Mouse (Mus musculus) brain, embryonic 14.5 days (tissue): ENCODE measurements at regions not wholly inside any gene's neighbourhood (a gene's known extent, or its start where the extent isn't known, plus 50 kb on each side); places are given as distances from the start of the nearest gene placed in this dataset.

ENCODE experiments used
- DNase-seq: peaks from one replicate; pipeline ENCODE4 v3.0.0-alpha.2; 2011; ENCODE audit warnings: low read depth
- CTCF ChIP-seq: fragments of 200-500 bp; IDR thresholded peaks from 2 replicates; pipeline ENCODE4 v1.5.1; 2012; ENCODE audit warnings: inconsistent platforms, mild to moderate bottlenecking, moderate library complexity, borderline replicate concordance; ENCODE audit not compliant: insufficient read depth, insufficient read length; ENCODE audit errors: extremely low read depth
- POLR2A ChIP-seq: fragments of 200-500 bp; IDR thresholded peaks from 2 replicates; pipeline ENCODE4 v1.6.1; 2012; ENCODE audit warnings: mild to moderate bottlenecking, inconsistent platforms, borderline replicate concordance; ENCODE audit not compliant: poor library complexity, insufficient read depth, insufficient read length, severe bottlenecking; ENCODE audit errors: extremely low read depth

DNA sequence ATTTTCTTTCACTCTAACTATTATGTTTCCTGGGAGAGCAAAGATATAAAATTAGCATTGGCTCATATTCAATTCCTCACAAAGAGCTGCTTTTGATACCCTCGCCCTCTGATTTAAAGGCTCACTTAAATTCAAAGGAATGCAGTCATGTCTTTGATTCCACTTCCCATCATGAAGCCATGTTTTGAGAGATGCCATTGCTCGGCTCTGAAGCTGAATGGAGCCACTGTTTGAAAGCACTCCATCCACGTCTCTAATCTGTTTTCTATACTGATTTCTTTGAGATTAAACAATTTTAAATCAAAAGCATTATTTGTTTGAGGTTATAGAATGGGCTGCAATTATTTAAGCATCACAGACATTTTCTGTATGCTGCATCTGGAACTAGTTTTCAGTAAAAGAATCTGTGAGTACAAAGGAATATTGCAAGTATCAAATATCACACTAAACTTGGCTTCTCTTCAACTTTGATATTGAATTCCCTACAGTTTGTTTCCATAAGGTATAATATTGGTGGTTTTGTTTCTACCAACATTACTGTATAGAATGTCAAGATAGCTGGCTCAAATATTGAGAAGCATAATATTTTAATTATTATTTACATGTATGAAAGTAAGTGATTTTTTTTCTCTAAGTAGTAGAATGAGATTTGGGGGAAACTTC lies 126.4 kb downstream of the Rpl10l start:
- TF ChIP-seq CTCF (no peak), POLR2A (no peak)
- DNase-seq = peak; percentile 85

- DNase-seq = peak; percentile 49
- no peak for TF ChIP-seq CTCF
- TF ChIP-seq POLR2A = no peak
These were observed 127.1 kb downstream of the Rpl10l start for GRCm38 (mm10) chr12:66156980-66157629.

DNA sequence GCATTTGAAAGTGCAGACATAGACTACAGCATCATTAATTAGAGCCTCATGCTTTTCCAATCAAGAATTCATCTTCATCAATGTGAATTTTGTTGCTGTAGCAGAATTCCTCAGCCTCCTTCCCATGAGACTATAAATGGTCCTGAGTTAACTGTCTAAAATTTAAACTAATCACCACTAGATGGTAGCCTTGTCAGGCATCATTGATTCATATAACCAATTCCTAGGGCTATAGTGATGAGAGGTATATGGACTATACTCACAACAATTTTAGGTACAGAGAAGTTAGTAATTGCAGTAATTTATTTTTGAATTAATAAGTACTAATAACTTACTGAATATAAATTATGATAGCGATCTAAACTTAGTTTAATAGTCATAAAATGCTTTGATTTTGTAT lies 153.3 kb downstream of the Rpl10l start:
- TF ChIP-seq POLR2A = no peak
- no peak for TF ChIP-seq CTCF
- DNase-seq = peak; percentile 62

DNA sequence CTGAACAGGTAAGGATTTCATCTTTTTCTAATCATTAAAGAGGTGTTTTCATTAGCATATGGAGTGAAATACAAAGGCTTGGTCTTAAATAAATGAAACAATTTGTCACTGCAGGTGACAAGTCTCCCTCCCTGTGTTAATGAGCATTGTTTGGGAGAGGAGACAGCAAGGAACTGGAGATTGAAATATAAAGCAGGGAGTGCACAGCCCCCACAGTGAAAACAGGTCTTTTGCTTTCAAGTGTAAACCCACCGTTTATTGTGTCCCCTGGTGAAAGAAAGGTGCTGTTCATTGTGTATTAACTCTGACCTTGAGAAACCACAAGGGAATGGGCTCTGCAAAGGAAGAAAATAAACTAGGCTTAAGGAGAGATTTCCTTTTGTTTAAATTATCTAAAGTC lies 164.6 kb downstream of the Rpl10l start:
- peak; percentile 38 for DNase-seq
- no peak for TF ChIP-seq POLR2A
- TF ChIP-seq CTCF = no peak

DNA sequence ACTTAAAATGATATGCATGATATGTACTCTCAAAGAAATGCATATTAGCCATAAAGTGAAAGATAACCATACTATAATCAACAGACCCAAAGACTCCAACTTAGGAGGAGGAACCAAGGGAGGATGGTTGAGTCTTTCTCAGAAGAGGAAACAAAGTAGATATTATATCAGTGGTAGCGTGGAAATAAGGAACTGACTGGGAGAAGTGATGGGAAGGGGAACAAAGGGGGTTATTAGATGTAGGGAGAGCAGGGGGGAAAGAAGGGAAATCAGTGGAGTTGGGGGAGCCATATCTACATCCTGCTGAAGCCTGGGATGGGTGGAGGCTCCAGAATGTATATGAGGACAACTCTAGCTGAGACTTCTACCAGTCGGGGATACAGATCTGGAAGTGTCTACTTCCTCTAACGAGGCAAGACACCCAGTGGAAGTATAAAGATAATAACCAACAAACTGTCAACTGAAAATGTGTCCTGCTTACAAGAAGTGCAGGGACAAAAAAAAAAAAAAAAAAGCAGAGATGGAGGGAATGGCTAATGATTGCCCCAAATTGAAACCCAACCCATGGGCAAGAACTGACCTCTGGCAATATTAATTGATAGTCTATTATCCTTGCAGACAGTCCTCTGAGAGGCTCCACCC lies 193.3 kb downstream of the Rpl10l start:
- TF ChIP-seq CTCF (no peak), POLR2A (no peak)
- DNase-seq = no peak

DNA sequence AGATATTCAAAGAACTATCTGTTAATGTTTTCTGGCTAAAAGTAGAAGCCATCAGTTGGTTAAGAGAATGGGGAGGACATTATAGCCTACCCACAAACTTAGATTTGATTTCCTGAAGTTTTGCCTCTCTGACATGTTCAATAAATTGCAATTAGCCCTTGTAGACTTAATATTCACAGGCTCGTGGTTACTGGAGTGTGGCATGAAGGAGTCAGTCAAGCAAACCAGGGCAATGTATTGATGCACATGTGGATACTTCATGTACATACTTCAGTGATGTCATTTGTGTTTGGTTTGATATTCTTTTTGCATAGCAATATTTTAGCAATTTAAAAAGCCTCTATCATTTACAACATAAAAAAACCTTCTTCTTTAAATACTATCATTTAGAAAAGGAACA lies 223.9 kb downstream of the Rpl10l start:
- no peak for TF ChIP-seq CTCF
- no peak for TF ChIP-seq POLR2A
- DNase-seq = no peak

DNA sequence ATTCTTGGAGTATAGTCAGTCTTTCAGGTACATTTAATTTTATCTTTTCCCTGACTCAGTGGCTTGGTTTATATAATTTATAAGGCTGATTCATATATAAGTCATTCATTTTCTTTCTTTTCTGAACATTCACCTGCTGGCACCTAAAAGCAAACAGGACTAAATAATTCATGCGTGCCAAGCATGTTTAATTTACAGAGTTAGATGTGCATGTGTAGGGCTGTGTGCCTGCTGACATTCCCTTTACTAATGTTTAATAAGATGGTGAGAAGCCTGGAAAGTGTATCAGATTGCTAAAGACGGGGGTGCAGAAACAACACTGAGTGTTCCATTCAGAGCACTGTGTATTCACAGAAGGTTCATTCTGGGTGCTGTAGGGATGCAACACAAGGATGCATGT lies 229.0 kb downstream of the Rpl10l start:
- peak; percentile 47 for DNase-seq
- TF ChIP-seq POLR2A = no peak
- TF ChIP-seq CTCF = no peak

DNA sequence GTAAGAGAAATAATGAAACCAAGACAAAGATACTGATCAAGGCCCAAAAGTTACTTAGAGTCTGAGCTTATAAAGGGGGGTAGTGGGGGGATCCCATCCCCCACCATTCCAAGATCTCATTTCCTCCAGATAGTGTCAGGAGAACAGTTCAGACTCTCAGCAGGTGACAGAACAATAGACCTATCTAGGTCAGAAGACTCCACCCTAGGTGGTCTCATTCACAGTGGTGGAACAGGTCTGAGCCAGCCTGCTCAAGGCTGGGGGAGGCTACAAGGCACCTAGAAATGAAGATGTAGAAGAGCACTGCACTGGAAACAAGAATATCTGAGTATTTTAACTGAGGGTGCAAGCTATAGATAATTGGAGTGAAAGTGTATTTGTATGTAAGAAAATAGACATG lies 235.3 kb downstream of the Rpl10l start:
- TF ChIP-seq CTCF (no peak), POLR2A (no peak)
- DNase-seq = no peak

DNA sequence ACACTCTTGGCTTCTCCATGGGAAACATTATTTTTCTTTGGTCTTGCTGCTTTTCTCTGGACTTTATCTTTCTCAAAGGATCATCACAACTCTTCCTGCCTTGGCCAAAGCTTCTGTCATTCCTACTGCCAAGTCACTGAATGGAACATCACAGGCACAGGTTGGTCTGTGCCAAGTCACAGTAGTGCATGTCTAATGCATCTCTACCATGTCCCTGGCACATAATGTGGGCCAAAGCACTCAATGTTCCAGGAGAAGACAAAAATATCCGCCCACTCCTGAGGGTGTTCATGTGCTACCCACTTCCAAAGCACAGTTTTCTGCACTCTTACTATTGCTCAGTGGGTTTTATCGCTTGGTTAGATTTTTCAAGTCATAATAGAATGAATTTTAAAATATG lies 247.9 kb downstream of the Rpl10l start:
- TF ChIP-seq POLR2A (no peak), CTCF (no peak)
- DNase-seq = no peak

DNA sequence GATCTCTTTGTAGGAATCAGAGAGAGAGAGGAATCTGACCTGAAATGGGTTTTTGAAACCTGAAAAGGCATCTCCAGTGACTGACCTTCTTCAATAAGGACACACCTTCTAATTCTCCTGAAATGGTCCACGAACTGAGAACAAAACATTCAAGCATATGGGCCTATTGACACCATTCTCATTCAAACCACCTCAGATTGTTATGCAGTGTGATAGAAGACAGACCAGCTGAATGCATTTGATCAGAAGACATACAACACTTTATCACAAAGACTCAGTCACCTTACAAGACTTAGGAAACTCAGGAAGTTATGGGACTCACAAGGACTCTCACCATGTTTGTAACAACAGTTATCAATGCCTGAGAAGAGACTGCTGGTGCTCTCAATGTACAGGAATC lies 256.7 kb downstream of the Rpl10l start:
- no peak for TF ChIP-seq POLR2A
- no peak for TF ChIP-seq CTCF
- DNase-seq = no peak

DNA sequence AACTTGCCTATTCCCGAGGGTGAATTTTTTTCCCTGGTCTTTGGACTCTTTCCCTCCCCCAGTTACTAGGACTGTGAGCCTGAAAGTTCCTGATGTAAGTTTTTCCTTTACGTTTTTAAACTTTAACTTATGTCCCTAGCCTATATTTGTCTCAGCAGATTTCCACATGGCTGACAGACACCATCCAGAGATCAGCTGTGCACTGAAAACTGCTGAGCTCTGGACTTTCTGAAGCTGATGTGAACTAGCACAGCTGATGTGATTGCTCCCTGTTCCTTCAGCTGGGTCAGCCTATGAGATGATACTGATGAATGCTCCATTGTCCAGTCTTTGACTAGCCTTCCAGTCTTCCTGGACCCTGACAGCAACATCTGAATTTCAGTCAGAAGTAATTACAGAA lies 271.5 kb downstream of the Rpl10l start:
- TF ChIP-seq POLR2A (no peak), CTCF (no peak)
- no peak for DNase-seq
